Comparison of ENCODE assay signal across 8 mouse cellular contexts in genomic region chr15:97002752-97003151, GRCm38 (mm10). TPM values are rescaled to one million over a fixed set of nuclear protein-coding genes. Genes with fewer than 3 reads are reported as not detected.
DNase-seq lines count a peak whose midpoint lies in the region; ATAC-seq and TF ChIP-seq lines count a peak whose summit lies in the region.

No protein-coding gene starts in this region.

- TF ChIP-seq CTCF in midbrain, postnatal 0 days (IDR thresholded peaks at IDR 0.05): no peak
- no peak for TF ChIP-seq CTCF in lung, adult 2 months (IDR thresholded peaks at IDR 0.05; ENCODE audit: insufficient read depth, low read length)

- H3K27ac ChIP-seq in heart, embryonic 16.5 days (ENCODE audit: low read length): peak overlapping the region; percentile 94
- H3K27ac ChIP-seq in embryonic facial prominence, embryonic 11.5 days (replicated peaks; ENCODE audit: low read depth, low read length): no peak overlapping the region
- no peak overlapping the region for H3K27ac ChIP-seq in intestine, embryonic 16.5 days (ENCODE audit: low read length)
- H3K27ac ChIP-seq in midbrain, postnatal 0 days (ENCODE audit: low read depth, low read length): no peak overlapping the region

- H3K9ac ChIP-seq in heart, embryonic 16.5 days (ENCODE audit: low read length): no peak overlapping the region
- no peak overlapping the region for H3K9ac ChIP-seq in embryonic facial prominence, embryonic 11.5 days (replicated peaks; ENCODE audit: low read length)
- H3K9ac ChIP-seq in intestine, embryonic 16.5 days (ENCODE audit: low read depth, low read length): no peak overlapping the region
- H3K9ac ChIP-seq in midbrain, postnatal 0 days (replicated peaks; ENCODE audit: low read length, poor library complexity, severe bottlenecking): no peak overlapping the region

- H3K4me3 ChIP-seq in heart, embryonic 16.5 days (ENCODE audit: low read length): no peak overlapping the region
- peak overlapping the region; percentile 19; the same call in 1 of the 2 replicates for H3K4me3 ChIP-seq in embryonic facial prominence, embryonic 11.5 days (ENCODE audit: low read depth, low read length)
- peak overlapping the region; percentile 10; the same call in 1 of the 2 replicates for H3K4me3 ChIP-seq in intestine, embryonic 16.5 days (ENCODE audit: low read length)
- peak overlapping the region; percentile 19 for H3K4me3 ChIP-seq in midbrain, postnatal 0 days (ENCODE audit: low read depth, low read length)
- no peak overlapping the region for H3K4me3 ChIP-seq in lung, adult 2 months (replicated peaks; ENCODE audit: extremely low read depth, low read depth, low read length)

- no peaks in the 10 kb centered on the region for H3K27me3 ChIP-seq in heart, embryonic 16.5 days (ENCODE audit: control insufficient read depth, insufficient read depth, low read length)
- no peaks in the 10 kb centered on the region for H3K27me3 ChIP-seq in embryonic facial prominence, embryonic 11.5 days (ENCODE audit: control insufficient read depth, insufficient read depth, low read length)
- no peaks in the 10 kb centered on the region for H3K27me3 ChIP-seq in intestine, embryonic 16.5 days (replicated peaks; ENCODE audit: control insufficient read depth, insufficient read depth, low read length)
- no peaks in the 10 kb centered on the region for H3K27me3 ChIP-seq in midbrain, postnatal 0 days (ENCODE audit: insufficient read depth, low read length)

- peak overlapping the region; percentile 5; the same call in 1 of the 2 replicates for H3K4me2 ChIP-seq in heart, embryonic 16.5 days (ENCODE audit: low read depth, low read length)
- peak overlapping the region; percentile 16; the same call in 1 of the 2 replicates for H3K4me2 ChIP-seq in embryonic facial prominence, embryonic 11.5 days (ENCODE audit: low read depth, low read length)
- H3K4me2 ChIP-seq in intestine, embryonic 16.5 days (ENCODE audit: low read depth, low read length): no peak overlapping the region
- peak overlapping the region; percentile 23 for H3K4me2 ChIP-seq in midbrain, postnatal 0 days (ENCODE audit: low read depth, low read length, poor library complexity, severe bottlenecking)

- DNase-seq in heart, postnatal 25 days (ENCODE audit: low spot score): no peak
- DNase-seq in embryonic facial prominence, embryonic 11.5 days (ENCODE audit: low spot score): no peak
- DNase-seq in midbrain, postnatal 0 days (ENCODE audit: low spot score): peak; percentile 34
- no peak for DNase-seq in left cerebral cortex, postnatal 10 days (ENCODE audit: extremely low spot score in 1 of 2, low spot score in 2 of 2)
- DNase-seq in right cerebral cortex, postnatal 25 days: no peak
- DNase-seq in lung, adult 2 months: no peak

- WGBS in heart, embryonic 16.5 days: 83% methylated on average over 12 of the region's 12 CpGs
- WGBS in embryonic facial prominence, embryonic 11.5 days: 67% methylated on average over 12 of the region's 12 CpGs
- 73% methylated on average over 12 of the region's 12 CpGs for WGBS in intestine, embryonic 16.5 days
- 73% methylated on average over 12 of the region's 12 CpGs for WGBS in midbrain, postnatal 0 days
- WGBS in lung, adult 2 months: 83% methylated on average over 12 of the region's 12 CpGs

- no peaks in the 10 kb centered on the region for H3K9me3 ChIP-seq in heart, embryonic 16.5 days (replicated peaks; ENCODE audit: control insufficient read depth, low read length)
- no peaks in the 10 kb centered on the region for H3K9me3 ChIP-seq in embryonic facial prominence, embryonic 11.5 days (replicated peaks; ENCODE audit: control insufficient read depth, low read length)
- no peaks in the 10 kb centered on the region for H3K9me3 ChIP-seq in intestine, embryonic 16.5 days (ENCODE audit: control insufficient read depth, low read length)
- H3K9me3 ChIP-seq in midbrain, postnatal 0 days (ENCODE audit: low read length): no peaks in the 10 kb centered on the region

- intact Hi-C loops in heart, postnatal 25 days (cut with DNase I): loop anchor here (5.0 kb wide), 1 partner anchor 100 kb away; no protein-coding TSS in a partner anchor
- intact Hi-C loops in left cerebral cortex, postnatal 10 days (cut with DNase I): no loop called here

- ATAC-seq in heart, embryonic 16.5 days (replicated peaks; ENCODE audit: extremely low read depth, insufficient read depth, low FRiP score): no peak
- no peak for ATAC-seq in embryonic facial prominence, embryonic 11.5 days (replicated peaks; ENCODE audit: insufficient number of reproducible peaks, low FRiP score, low TSS enrichment, low read depth)
- no peak for ATAC-seq in intestine, embryonic 16.5 days
- no peak for ATAC-seq in midbrain, postnatal 0 days (ENCODE audit: low FRiP score)

- H3K4me1 ChIP-seq in heart, embryonic 16.5 days (ENCODE audit: control insufficient read depth, insufficient read depth, low read length): peaks cover 43% of the 10 kb centered on the region
- H3K4me1 ChIP-seq in embryonic facial prominence, embryonic 11.5 days (ENCODE audit: control insufficient read depth, insufficient read depth, low read length): peaks cover 8% of the 10 kb centered on the region
- peaks cover 15% of the 10 kb centered on the region for H3K4me1 ChIP-seq in intestine, embryonic 16.5 days (ENCODE audit: control insufficient read depth, insufficient read depth, low read length)
- no peaks in the 10 kb centered on the region for H3K4me1 ChIP-seq in midbrain, postnatal 0 days (ENCODE audit: insufficient read depth, low read length)
- H3K4me1 ChIP-seq in lung, adult 2 months (ENCODE audit: control insufficient read depth, insufficient read depth, low read length): peaks cover 12% of the 10 kb centered on the region

- peaks cover 10% of the 10 kb centered on the region; the same call in 1 of the 2 replicates for H3K36me3 ChIP-seq in heart, embryonic 16.5 days (ENCODE audit: control insufficient read depth, insufficient read depth)
- no peaks in the 10 kb centered on the region for H3K36me3 ChIP-seq in embryonic facial prominence, embryonic 11.5 days (replicated peaks; ENCODE audit: control insufficient read depth, insufficient read depth, low read depth, low read length)
- no peaks in the 10 kb centered on the region for H3K36me3 ChIP-seq in intestine, embryonic 16.5 days (ENCODE audit: control insufficient read depth, insufficient read depth, low read length)
- no peaks in the 10 kb centered on the region for H3K36me3 ChIP-seq in midbrain, postnatal 0 days (ENCODE audit: insufficient read depth, low read length)

- TF ChIP-seq POLR2A in lung, adult 2 months (IDR thresholded peaks at IDR 0.05; ENCODE audit: borderline replicate concordance, extremely low read depth, low read depth, low read length): no peak

RNA-seq across cellular contexts. Expression of gene Slc38a4, which starts 53.0 kb away (rescaled TPM):
- polyA plus RNA-seq in heart, embryonic 16.5 days (2015; fragmentation: Nextera tagmentation; extraction: Ambion mirVana): 95.0 and 96.5 TPM in 2 replicates
- 10 to 100 TPM; 10.6 to 17.1 TPM for total RNA-seq in heart, postnatal 25 days (2021)
- 61.2 and 71.1 TPM in 2 replicates for polyA plus RNA-seq in embryonic facial prominence, embryonic 11.5 days (2014; fragmentation: Nextera tagmentation; extraction: Ambion mirVana)
- polyA plus RNA-seq in intestine, embryonic 16.5 days (2015; fragmentation: Nextera tagmentation; extraction: Ambion mirVana): 31.9 and 32.8 TPM in 2 replicates
- total RNA-seq in midbrain, postnatal 0 days (2014; rRNA removed): 4.0 and 4.5 TPM in 2 replicates
- 3.7 and 3.9 TPM in 2 replicates for polyA plus RNA-seq in midbrain, postnatal 0 days (2015; fragmentation: Nextera tagmentation; extraction: Ambion mirVana)
- total RNA-seq in left cerebral cortex, postnatal 10 days (2021): 1 to 10 TPM; 1.7 TPM
- 5.8 and 6.7 TPM in 2 replicates for polyA plus RNA-seq in lung, adult 2 months (2012; rRNA removed)

Comparison
In these comparisons a context has a peak if more than half of its experiments do, and no peak if none do; other contexts are left out.
1. H3K4me3 ChIP-seq: peak in embryonic facial prominence, embryonic 11.5 days (single experiment), intestine, embryonic 16.5 days (single experiment) and midbrain, postnatal 0 days (single experiment); none in heart, embryonic 16.5 days (single experiment) and lung, adult 2 months (single experiment).